13 mouse cellular contexts compared by ENCODE assay signal in the genomic region with DNA sequence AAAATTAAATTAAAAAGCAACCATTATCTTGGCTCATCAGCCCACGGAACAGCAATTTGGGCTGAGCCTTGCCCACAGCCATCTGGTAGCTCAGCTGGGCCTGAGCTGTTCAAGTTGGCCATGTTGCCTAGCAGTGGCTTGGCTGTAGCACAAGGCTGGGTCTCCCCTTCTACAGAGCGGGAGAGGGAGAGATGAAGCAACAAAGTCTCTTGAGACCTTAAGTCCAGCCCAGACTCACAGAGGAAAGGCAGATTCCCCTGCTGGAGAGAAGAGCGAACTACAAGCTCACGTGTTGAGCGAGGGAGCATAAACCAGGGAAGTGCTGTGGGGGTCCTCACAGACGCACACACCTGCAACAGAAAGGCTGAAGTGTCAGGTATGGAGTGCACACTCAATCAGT.
DNase-seq lines count a peak whose midpoint lies in the region; ATAC-seq and TF ChIP-seq lines count a peak whose summit lies in the region.
"Had no signal": no experiment of that assay in that cellular context is flagged by ENCODE, and none has a peak within 500 bp of the region (broad histone marks: within the 10 kb centered on the region; RNA-seq: fewer than 3 reads in every experiment).

No protein-coding gene starts in this region.

- H3K4me3 ChIP-seq in hindbrain, embryonic 16.5 days (ENCODE audit: low read length): no peak overlapping the region
- no peak overlapping the region for H3K4me3 ChIP-seq in hindbrain, embryonic 10.5 days
- H3K4me3 ChIP-seq in CH12.LX (replicated peaks in 1 of 3; ENCODE audit: low read depth in 2 of 3, low read length in 2 of 3, poor library complexity in 1 of 3): no peak overlapping the region
- no peak overlapping the region for H3K4me3 ChIP-seq in heart, embryonic 10.5 days
- H3K4me3 ChIP-seq: midbrain, embryonic 10.5 days; stomach, embryonic 15.5 days had no signal

- in situ Hi-C loops in CH12.LX (cut with MboI; ENCODE audit: low pct_ligation_motif_present, low pct_unique_long_range_greater_than_20kb, low sequenced_read_pairs): no loop called here

- TF ChIP-seq EP300 in CH12.LX (IDR thresholded peaks at IDR 0.05; ENCODE audit: low read length): no peak

- dilution Hi-C loops in CH12.LX (cut with MboI; ENCODE audit: extremely low pct_ligation_motif_present, extremely low pct_unique_long_range_greater_than_20kb, low sequenced_read_pairs): no loop called here

- no peak overlapping the region for H3K9ac ChIP-seq in hindbrain, embryonic 16.5 days (ENCODE audit: low read depth, low read length)
- no peak overlapping the region for H3K9ac ChIP-seq in CH12.LX (ENCODE audit: insufficient read depth, low read depth)
- H3K9ac ChIP-seq: stomach, embryonic 15.5 days had no signal

- H3K27me3 ChIP-seq in hindbrain, embryonic 16.5 days (replicated peaks; ENCODE audit: control insufficient read depth, insufficient read depth, low read length): no peaks in the 10 kb centered on the region
- H3K27me3 ChIP-seq in hindbrain, embryonic 10.5 days (ENCODE audit: insufficient read depth, poor library complexity, severe bottlenecking): no peaks in the 10 kb centered on the region
- no peaks in the 10 kb centered on the region for H3K27me3 ChIP-seq in CH12.LX (replicated peaks)
- H3K27me3 ChIP-seq in heart, embryonic 10.5 days (ENCODE audit: insufficient read depth, poor library complexity, severe bottlenecking): no peaks in the 10 kb centered on the region
- H3K27me3 ChIP-seq: stomach, embryonic 15.5 days had no signal

- H3K9me3 ChIP-seq in hindbrain, embryonic 16.5 days (ENCODE audit: control insufficient read depth, low read length): no peaks in the 10 kb centered on the region
- no peaks in the 10 kb centered on the region for H3K9me3 ChIP-seq in hindbrain, embryonic 10.5 days
- H3K9me3 ChIP-seq in CH12.LX (replicated peaks; ENCODE audit: low read length): no peaks in the 10 kb centered on the region
- H3K9me3 ChIP-seq in heart, embryonic 10.5 days: no peaks in the 10 kb centered on the region
- H3K9me3 ChIP-seq: G1E; midbrain, embryonic 10.5 days; stomach, embryonic 15.5 days had no signal

- TF ChIP-seq POLR2A in CH12.LX (IDR thresholded peaks at IDR 0.05; ENCODE audit: low read depth, low read length): no peak

- no peak overlapping the region for H3K27ac ChIP-seq in hindbrain, embryonic 16.5 days (ENCODE audit: low read depth, low read length)
- no peak overlapping the region for H3K27ac ChIP-seq in hindbrain, embryonic 10.5 days
- H3K27ac ChIP-seq in CH12.LX (ENCODE audit: insufficient read depth, low read depth): no peak overlapping the region
- H3K27ac ChIP-seq in heart, embryonic 10.5 days: no peak overlapping the region
- H3K27ac ChIP-seq: midbrain, embryonic 10.5 days; stomach, embryonic 15.5 days had no signal

- TF ChIP-seq CTCF in CH12.LX (conservative IDR thresholded peaks at IDR 0.05 in 1 of 2, IDR thresholded peaks at IDR 0.05 in 1 of 2; ENCODE audit: low read depth in 2 of 2, low read length in 2 of 2): peak; percentile 54 to 56

- 85% methylated on average over 6 of the region's 6 CpGs for WGBS in hindbrain, embryonic 16.5 days
- WGBS in hindbrain, embryonic 10.5 days: 87% methylated on average over 6 of the region's 6 CpGs
- 88% methylated on average over 6 of the region's 6 CpGs for WGBS in heart, embryonic 10.5 days

- H3K79me2 ChIP-seq in CH12.LX (replicated peaks; ENCODE audit: control insufficient read depth, extremely low read depth, insufficient read depth, poor library complexity, severe bottlenecking): no peaks in the 10 kb centered on the region

- H3K4me1 ChIP-seq in hindbrain, embryonic 16.5 days (ENCODE audit: control insufficient read depth, insufficient read depth, low read depth, low read length): no peaks in the 10 kb centered on the region; the same call in 1 of the 2 replicates
- H3K4me1 ChIP-seq in hindbrain, embryonic 10.5 days (replicated peaks): peaks cover 21% of the 10 kb centered on the region
- H3K4me1 ChIP-seq in CH12.LX (ENCODE audit: control insufficient read depth in 1 of 2, insufficient read depth in 2 of 2): peaks cover 2 to 20% of the 10 kb centered on the region in 2 experiments; a peak in 3 of 4 replicates
- H3K4me1 ChIP-seq in heart, embryonic 10.5 days: peaks cover 14% of the 10 kb centered on the region
- H3K4me1 ChIP-seq: stomach, embryonic 15.5 days had no signal

- no peak overlapping the region for H3K4me2 ChIP-seq in hindbrain, embryonic 16.5 days (ENCODE audit: low read length)
- H3K4me2 ChIP-seq in CH12.LX (ENCODE audit: insufficient read depth, low read depth, poor library complexity, severe bottlenecking): no peak overlapping the region
- H3K4me2 ChIP-seq: stomach, embryonic 15.5 days had no signal

- no peaks in the 10 kb centered on the region for H3K36me3 ChIP-seq in hindbrain, embryonic 16.5 days (ENCODE audit: control insufficient read depth, insufficient read depth, low read length)
- no peaks in the 10 kb centered on the region for H3K36me3 ChIP-seq in hindbrain, embryonic 10.5 days
- no peaks in the 10 kb centered on the region for H3K36me3 ChIP-seq in CH12.LX (replicated peaks in 1 of 2; ENCODE audit: control insufficient read depth in 1 of 2, insufficient read depth in 1 of 2, low read length in 1 of 2)
- no peaks in the 10 kb centered on the region for H3K36me3 ChIP-seq in heart, embryonic 10.5 days
- H3K36me3 ChIP-seq: midbrain, embryonic 10.5 days; stomach, embryonic 15.5 days had no signal

- DNase-seq in hindbrain, embryonic 10.5 days (ENCODE audit: low spot score): no peak
- peak; percentile 51 for DNase-seq in CH12.LX (ENCODE audit: extremely low read depth)
- DNase-seq in WW6 (ENCODE audit: low read depth, low spot score): peak; percentile 14
- DNase-seq in T-cell, adult 2 months (ENCODE audit: low spot score): no peak
- no peak for DNase-seq in heart, embryonic 10.5 days (ENCODE audit: low spot score)
- DNase-seq: kidney, postnatal 25 days; liver had no signal

- peak; percentile 75 for ATAC-seq in hindbrain, embryonic 16.5 days
- 0 out of 2 replicates have a peak, but pooled peaks have one; percentile 33 for ATAC-seq in granulocyte monocyte progenitor cell, adult 5-6 weeks (replicated peaks; ENCODE audit: poor library complexity, severe bottlenecking)
- no peak for ATAC-seq in inflammation-experienced regulatory T-cells, adult 6 months

- TF ChIP-seq RAD21 in CH12.LX (IDR thresholded peaks at IDR 0.05; ENCODE audit: low read depth, low read length): peak; percentile 3

TF ChIP-seq in CH12.LX, 34 proteins besides CTCF, POLR2A, EP300 and RAD21:
- TF ChIP-seq UBTF (IDR thresholded peaks at IDR 0.05; ENCODE audit: low read depth, low read length) (no peak), MYC (IDR thresholded peaks at IDR 0.05; ENCODE audit: low read depth, low read length) (0 out of 2 replicates have a peak, but pooled peaks have one; percentile 19), SIN3A (IDR thresholded peaks at IDR 0.05; ENCODE audit: low read length) (no peak), KAT2A (IDR thresholded peaks at IDR 0.05; ENCODE audit: insufficient replicate concordance, low read length) (0 out of 2 replicates have a peak, but pooled peaks have one; percentile 36), IRF4 (IDR thresholded peaks at IDR 0.05; ENCODE audit: low read depth, low read length) (no peak), MAX (IDR thresholded peaks at IDR 0.05; ENCODE audit: low read length) (0 out of 2 replicates have a peak, but pooled peaks have one; percentile 28), BHLHE40 (IDR thresholded peaks at IDR 0.05; ENCODE audit: low read depth, low read length) (0 out of 2 replicates have a peak, but pooled peaks have one; percentile 20)
TF ChIP-seq in CH12.LX: peak in this region for 4.

Comparison
In these comparisons a context has a peak if more than half of its experiments do, and no peak if none do; other contexts are left out.
1. DNase-seq: peak in CH12.LX (single experiment) and WW6 (single experiment); none in hindbrain, embryonic 10.5 days (single experiment), T-cell, adult 2 months (single experiment) and heart, embryonic 10.5 days (single experiment).